Mouse (Mus musculus) intestine, embryonic 16.5 days (tissue): ENCODE results near the gene Lama5. TPM values are rescaled to one million over a fixed set of nuclear protein-coding genes. Genes with fewer than 3 reads are reported as not detected.

Source experiments
- ATAC-seq: fragments of 200-750 bp; cut with Nextera tagmentation; 2 replicates; pipeline ENCODE4 v1.8.0; 2017; ENCODE audit warnings: moderate TSS enrichment, moderate library complexity
- H3K27ac ChIP-seq: fragments of 300-500 bp; sonication (generic); 2 replicates; pipeline ENCODE4 v1.5.1; 2014; ENCODE audit warnings: mild to moderate bottlenecking, low read length
- H3K27me3 ChIP-seq: fragments of 300-500 bp; sonication (generic); replicated peaks from 2 replicates; pipeline ENCODE4 v1.6.1; 2014; ENCODE audit warnings: low read length, control low read depth, mixed read lengths; ENCODE audit not compliant: control insufficient read depth, insufficient read depth
- H3K36me3 ChIP-seq: fragments of 300-500 bp; sonication (generic); 2 replicates; pipeline ENCODE4 v1.6.1; 2014; ENCODE audit warnings: low read length, control low read depth; ENCODE audit not compliant: control insufficient read depth, insufficient read depth
- H3K4me1 ChIP-seq: fragments of 300-500 bp; sonication (generic); 2 replicates; pipeline ENCODE4 v1.6.1; 2014; ENCODE audit warnings: low read length, control low read depth, mixed read lengths; ENCODE audit not compliant: control insufficient read depth, insufficient read depth
- H3K4me2 ChIP-seq: fragments of 300-500 bp; sonication (generic); 2 replicates; pipeline ENCODE4 v1.6.1; 2014; ENCODE audit warnings: low read depth, low read length, control low read depth
- H3K4me3 ChIP-seq: fragments of 300-500 bp; sonication (generic); 2 replicates; pipeline ENCODE4 v1.5.1; 2014; ENCODE audit warnings: mild to moderate bottlenecking, low read length
- H3K9ac ChIP-seq: fragments of 300-500 bp; sonication (generic); 2 replicates; pipeline ENCODE4 v1.6.1; 2014; ENCODE audit warnings: low read depth, low read length
- H3K9me3 ChIP-seq: fragments of 300-500 bp; sonication (generic); 2 replicates; pipeline ENCODE4 v1.6.1; 2016; ENCODE audit warnings: low read length, control low read depth; ENCODE audit not compliant: control insufficient read depth
- WGBS: fragments of 180-500 bp; shearing (Covaris S2); extraction: QIAGEN DNeasy Blood & Tissue Kit; methylation state at CpG from one replicate; pipeline ENCODE4 v1.1.7; 2014; 5-methylcytosine and 5-hydroxymethylcytosine counted together
- polyA plus RNA-seq: library from polyadenylated mRNA; unstranded; fragments of >200 nt; fragmentation: Nextera tagmentation; extraction: Ambion mirVana; gene quantifications from 2 replicates; pipeline ENCODE4 v1.2.1, GENCODE M21; 2015

Gene Lama5
- polyA plus RNA-seq, 1 experiment from 2014 or later = 26.7 TPM

DNA sequence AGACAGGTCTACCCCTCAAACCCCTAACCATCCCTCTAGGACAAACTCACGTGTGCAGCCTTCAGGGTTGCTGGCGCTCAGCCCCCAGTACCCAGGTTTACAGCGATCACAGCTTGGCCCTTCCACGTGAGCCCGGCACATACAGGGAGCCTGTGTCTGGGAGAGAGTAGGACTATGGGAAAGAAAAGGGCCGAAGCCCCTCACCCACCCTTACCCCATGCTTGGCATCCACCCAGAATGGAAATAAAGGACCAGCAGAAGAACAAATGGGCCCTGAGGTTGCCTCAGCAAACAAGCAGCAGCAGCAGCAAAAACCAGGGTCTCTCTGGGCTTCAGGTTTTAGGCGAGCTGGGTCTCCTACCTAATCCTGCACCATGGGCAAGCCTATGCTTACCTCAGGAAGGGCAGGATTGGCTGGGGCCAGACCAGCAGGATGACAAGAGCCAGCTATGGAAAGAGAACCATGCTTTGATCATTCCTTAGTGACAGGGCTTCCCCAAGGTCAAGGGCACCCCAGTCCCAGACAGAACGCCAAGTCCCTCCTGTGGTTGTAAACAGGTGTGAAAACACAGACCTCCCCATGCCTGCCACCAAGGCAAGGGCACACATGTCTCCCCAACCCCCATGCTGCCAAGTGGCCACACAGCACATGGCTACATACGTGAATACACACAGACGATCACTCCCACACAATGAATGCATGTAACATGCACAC, 28.2 kb downstream of the Lama5 start:
- ATAC-seq = no peak
- Histone ChIP-seq H3K27me3 (no peaks in the 10 kb centered on the region), H3K9me3 (no peaks in the 10 kb centered on the region), H3K4me3 (no peak overlapping the region), H3K9ac (no peak overlapping the region), H3K4me1 (no peaks in the 10 kb centered on the region), H3K4me2 (no peak overlapping the region), H3K27ac (no peak overlapping the region), H3K36me3 (peaks cover 8% of the 10 kb centered on the region; the same call in 1 of the 2 replicates)
- whole genome bisulfite sequencing = 85% methylated on average over 10 of the region's 10 CpGs

GRCm38 (mm10) chr2:180196610-180197322, 28.9 kb downstream of the Lama5 start:
- H3K36me3 ChIP-seq = peaks cover 8% of the 10 kb centered on the region; the same call in 1 of the 2 replicates
- no peaks in the 10 kb centered on the region for H3K4me1 ChIP-seq
- no peak overlapping the region for H3K27ac ChIP-seq
- no peaks in the 10 kb centered on the region for H3K27me3 ChIP-seq
- H3K4me2 ChIP-seq = no peak overlapping the region
- ATAC-seq = no peak
- no peaks in the 10 kb centered on the region for H3K9me3 ChIP-seq
- WGBS = 77% methylated on average over 10 of the region's 12 CpGs
- no peak overlapping the region for H3K9ac ChIP-seq
- H3K4me3 ChIP-seq = no peak overlapping the region

- Histone ChIP-seq H3K36me3 (0 out of 2 replicates have a peak, but pooled peaks cover 3% of the 10 kb centered on the region), H3K27me3 (no peaks in the 10 kb centered on the region), H3K27ac (no peak overlapping the region), H3K9ac (no peak overlapping the region), H3K4me2 (no peak overlapping the region), H3K9me3 (no peaks in the 10 kb centered on the region), H3K4me3 (no peak overlapping the region), H3K4me1 (no peaks in the 10 kb centered on the region)
- ATAC-seq = no peak
- 86% methylated on average over 11 of the region's 11 CpGs for WGBS
Measured at GRCm38 (mm10) chr2:180187362-180187761, 38.3 kb downstream of the Lama5 start.

DNA sequence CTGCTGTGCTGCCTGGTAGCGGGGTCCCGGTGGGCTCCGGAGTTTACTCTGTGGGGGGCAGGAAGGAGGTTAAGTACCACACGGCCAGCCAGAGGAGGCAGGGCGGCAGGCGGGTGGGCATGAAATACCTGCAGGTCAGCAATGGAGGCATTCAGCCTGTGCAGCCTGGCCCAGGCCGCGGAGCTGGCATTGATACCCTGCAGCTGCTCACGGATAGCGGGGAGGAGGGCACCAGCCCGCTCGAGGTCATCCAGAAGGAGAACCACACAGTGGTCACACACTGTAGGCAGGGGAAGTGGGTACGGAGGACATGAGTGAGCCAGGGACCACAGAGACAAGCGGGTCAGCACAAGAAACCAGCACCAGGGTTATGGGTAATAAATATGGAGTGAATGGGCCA, 40.0 kb downstream of the Lama5 start:
- no peak overlapping the region for H3K27ac ChIP-seq
- H3K36me3 ChIP-seq = 0 out of 2 replicates have a peak, but pooled peaks cover 3% of the 10 kb centered on the region
- no peak overlapping the region for H3K4me2 ChIP-seq
- no peak overlapping the region for H3K9ac ChIP-seq
- ATAC-seq = no peak
- no peaks in the 10 kb centered on the region for H3K4me1 ChIP-seq
- no peaks in the 10 kb centered on the region for H3K27me3 ChIP-seq
- 93% methylated on average over 14 of the region's 14 CpGs for WGBS
- H3K4me3 ChIP-seq = no peak overlapping the region
- no peaks in the 10 kb centered on the region for H3K9me3 ChIP-seq

- H3K36me3 ChIP-seq = 0 out of 2 replicates have a peak, but pooled peaks cover 5% of the 10 kb centered on the region
- H3K27me3 ChIP-seq = no peaks in the 10 kb centered on the region
- 76% methylated on average over 6 of the region's 6 CpGs for WGBS
- H3K27ac ChIP-seq = no peak overlapping the region
- no peaks in the 10 kb centered on the region for H3K9me3 ChIP-seq
- no peak overlapping the region for H3K4me3 ChIP-seq
- H3K9ac ChIP-seq = no peak overlapping the region
- no peak for ATAC-seq
- H3K4me1 ChIP-seq = no peaks in the 10 kb centered on the region
- no peak overlapping the region for H3K4me2 ChIP-seq
Measured at GRCm38 (mm10) chr2:180184752-180185109, 40.9 kb downstream of the Lama5 start.

DNA sequence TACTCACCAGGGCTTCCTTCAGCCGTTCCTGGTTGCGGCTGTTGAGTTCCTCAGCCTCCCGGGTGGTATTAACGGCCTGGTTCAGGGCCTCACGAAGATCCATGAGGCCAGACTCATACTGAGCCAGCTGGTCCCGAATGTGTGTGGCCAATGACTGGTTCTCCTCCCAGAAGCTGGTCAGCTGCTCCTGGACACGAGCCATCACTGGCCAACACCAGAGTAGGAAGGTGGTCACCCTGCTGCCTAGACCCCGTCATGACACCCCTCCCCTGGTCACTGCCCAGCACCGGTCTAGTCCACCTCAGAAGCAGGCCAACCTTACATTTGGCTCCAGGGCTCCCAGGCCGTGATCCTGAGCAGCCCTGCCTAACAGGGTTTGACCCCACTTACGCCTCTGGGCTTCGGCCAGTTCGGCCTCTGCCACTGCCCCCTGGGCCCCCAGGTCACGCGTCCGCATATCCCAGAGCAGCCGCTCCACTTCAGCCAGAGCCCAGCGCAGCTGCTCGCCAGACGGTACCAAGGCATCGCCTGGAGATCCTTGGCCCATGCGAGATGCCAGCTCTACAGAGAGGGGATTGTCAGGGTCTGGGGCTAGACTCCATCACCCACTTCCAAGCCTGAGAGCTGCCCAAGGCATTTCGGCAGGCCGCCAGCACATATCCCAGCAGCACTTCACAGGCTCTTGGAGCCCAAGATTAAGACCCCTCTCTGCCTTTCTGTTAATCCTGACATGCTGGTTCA, 41.5 kb downstream of the Lama5 start:
- Histone ChIP-seq H3K9ac (no peak overlapping the region), H3K27ac (no peak overlapping the region), H3K4me3 (no peak overlapping the region), H3K36me3 (0 out of 2 replicates have a peak, but pooled peaks cover 6% of the 10 kb centered on the region), H3K4me2 (no peak overlapping the region), H3K4me1 (no peaks in the 10 kb centered on the region), H3K27me3 (no peaks in the 10 kb centered on the region), H3K9me3 (no peaks in the 10 kb centered on the region)
- ATAC-seq = no peak
- WGBS = 89% methylated on average over 24 of the region's 24 CpGs

DNA sequence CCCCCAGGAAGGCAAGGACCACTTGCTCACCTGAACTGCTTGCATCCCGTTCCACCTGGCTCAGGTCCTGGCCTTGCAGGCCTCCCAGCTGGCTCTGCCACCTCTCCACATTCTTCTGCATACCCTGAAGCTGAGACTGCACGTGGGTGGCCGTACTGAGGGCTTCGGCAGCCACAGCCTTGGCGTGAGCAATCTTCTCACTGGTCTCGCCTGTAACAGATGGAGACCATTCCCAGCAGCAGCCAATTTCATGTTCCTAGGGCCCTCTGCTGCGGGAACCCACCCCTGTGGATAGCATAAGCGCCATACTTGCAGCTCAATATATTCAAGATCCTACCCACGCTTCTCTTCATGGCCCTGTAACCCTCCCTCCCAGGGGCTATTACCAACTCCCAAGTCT, 44.1 kb downstream of the Lama5 start:
- Histone ChIP-seq H3K4me1 (no peaks in the 10 kb centered on the region), H3K9me3 (no peaks in the 10 kb centered on the region), H3K27me3 (no peaks in the 10 kb centered on the region), H3K36me3 (peaks cover 15% of the 10 kb centered on the region), H3K27ac (no peak overlapping the region), H3K4me2 (no peak overlapping the region), H3K9ac (no peak overlapping the region), H3K4me3 (no peak overlapping the region)
- WGBS = 89% methylated on average over 9 of the region's 9 CpGs
- ATAC-seq = no peak

- Histone ChIP-seq H3K9ac (no peak overlapping the region), H3K27me3 (no peaks in the 10 kb centered on the region), H3K27ac (no peak overlapping the region), H3K9me3 (no peaks in the 10 kb centered on the region), H3K36me3 (peaks cover 28% of the 10 kb centered on the region), H3K4me2 (no peak overlapping the region), H3K4me3 (no peak overlapping the region), H3K4me1 (peaks cover 16% of the 10 kb centered on the region)
- WGBS = 89% methylated on average over 7 of the region's 7 CpGs
- no peak for ATAC-seq
Measured at GRCm38 (mm10) chr2:180175725-180176124, 49.9 kb downstream of the Lama5 start.

- Histone ChIP-seq H3K9me3 (no peaks in the 10 kb centered on the region), H3K9ac (no peak overlapping the region), H3K27ac (no peak overlapping the region), H3K4me1 (peaks cover 16% of the 10 kb centered on the region), H3K4me2 (no peak overlapping the region), H3K4me3 (no peak overlapping the region), H3K36me3 (peaks cover 23% of the 10 kb centered on the region), H3K27me3 (no peaks in the 10 kb centered on the region)
- ATAC-seq = no peak
- WGBS = 89% methylated on average over 5 of the region's 5 CpGs
Measured at GRCm38 (mm10) chr2:180174121-180174520, 51.5 kb downstream of the Lama5 start.
